Mouse (Mus musculus): ENCODE measurements around the gene Slit3.

DNA sequence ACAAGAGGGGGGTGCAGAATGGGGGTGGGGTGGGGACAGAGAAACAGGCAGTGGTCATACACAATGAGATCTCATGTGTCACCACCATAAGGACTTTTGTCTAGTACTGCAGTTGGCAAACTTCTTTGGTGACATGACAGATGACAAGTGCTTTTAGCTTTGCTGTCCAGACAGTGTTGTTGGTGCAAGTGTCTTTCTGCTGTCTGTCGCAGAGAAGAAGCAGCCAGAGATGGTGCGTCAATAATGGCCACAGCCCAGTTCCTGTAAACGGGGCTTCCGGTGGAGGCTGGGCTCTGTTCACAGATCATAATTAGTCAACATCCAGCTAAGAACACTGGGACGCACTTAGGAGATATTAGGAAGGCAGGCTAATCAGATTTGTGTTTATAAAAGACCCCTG, 349.8 kb downstream of the Slit3 start:
- no peak for TF ChIP-seq CTCF (IDR thresholded peaks at IDR 0.05; ENCODE audit: borderline replicate concordance, control insufficient read depth, extremely low read depth, insufficient read depth, low read length, poor library complexity)
- TF ChIP-seq POLR2A (IDR thresholded peaks at IDR 0.05; ENCODE audit: control insufficient read depth, extremely low read depth, insufficient read depth, low read length, poor library complexity): no peak

Measured in thymus, adult 2 months (tissue).